Mouse (Mus musculus): ENCODE measurements around the gene Slc25a39. TPM values are rescaled to one million over a fixed set of nuclear protein-coding genes. Genes with fewer than 3 reads are reported as not detected.

Slc25a39 gene
- polyA plus RNA-seq, 1 experiment from 2014 or later: 131 TPM

DNA sequence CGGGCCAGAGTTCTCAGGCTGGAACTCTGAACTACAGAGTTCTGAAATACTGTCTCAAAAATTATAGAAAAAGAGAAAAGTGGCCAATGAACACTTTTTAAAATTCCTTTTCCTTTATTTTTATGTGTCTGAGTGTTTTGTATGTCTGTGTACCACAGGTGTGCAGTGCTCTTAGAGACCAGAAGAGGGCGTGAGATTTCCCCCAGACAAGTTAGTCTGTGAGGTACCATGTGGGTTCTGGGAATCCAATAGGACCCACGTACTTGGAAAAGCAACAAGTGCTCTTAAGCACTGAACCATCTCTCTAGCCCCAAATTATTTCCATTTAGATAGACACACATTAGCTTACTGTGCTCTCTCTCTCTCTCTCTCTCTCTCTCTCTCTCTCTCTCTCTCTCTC is 33.7 kb upstream of the Slc25a39 start:
- Histone ChIP-seq H3K36me3 (ENCODE audit: inconsistent target) (peaks cover 2% of the 10 kb centered on the region), H3K4me3 (ENCODE audit: inconsistent target) (no peak overlapping the region), H3K79me2 (ENCODE audit: inconsistent target) (no peaks in the 10 kb centered on the region), H3K27ac (no peak overlapping the region)
- 89% methylated on average over 3 of the region's 3 CpGs for WGBS (ENCODE audit: missing documents)

DNA sequence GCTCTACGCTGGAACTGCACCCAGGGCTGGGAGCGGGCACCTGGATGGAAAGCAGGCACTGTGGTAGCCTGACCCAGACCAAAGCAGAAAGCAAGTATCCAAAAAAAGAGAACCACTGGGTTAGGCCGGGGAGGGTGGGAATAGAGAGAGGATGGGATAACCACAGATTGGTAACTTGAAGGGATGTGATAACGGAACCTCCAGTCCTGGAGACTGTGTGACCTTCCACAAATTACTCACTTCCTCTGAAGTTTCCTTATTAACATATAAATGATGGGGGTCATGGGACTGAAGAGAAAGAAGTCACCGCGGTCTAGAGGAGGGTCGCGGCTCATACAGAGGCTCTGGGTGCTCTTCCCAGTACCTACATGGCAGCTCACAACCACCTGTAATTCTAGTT is 32.5 kb upstream of the Slc25a39 start:
- Histone ChIP-seq H3K27ac (no peak overlapping the region), H3K4me3 (ENCODE audit: inconsistent target) (no peak overlapping the region), H3K79me2 (ENCODE audit: inconsistent target) (peaks cover 2% of the 10 kb centered on the region; the same call in 1 of the 2 replicates), H3K36me3 (ENCODE audit: inconsistent target) (peaks cover 14% of the 10 kb centered on the region)
- WGBS (ENCODE audit: missing documents): 76% methylated on average over 7 of the region's 8 CpGs

- Histone ChIP-seq H3K27ac (no peak overlapping the region), H3K4me3 (ENCODE audit: inconsistent target) (no peak overlapping the region), H3K79me2 (ENCODE audit: inconsistent target) (peaks cover 11% of the 10 kb centered on the region), H3K36me3 (ENCODE audit: inconsistent target) (peaks cover 21% of the 10 kb centered on the region)
- 90% methylated on average over 13 of the region's 14 CpGs for WGBS (ENCODE audit: missing documents)
Measured at GRCm38 (mm10) chr11:102439093-102440082, 31.6 kb upstream of the Slc25a39 start.

DNA sequence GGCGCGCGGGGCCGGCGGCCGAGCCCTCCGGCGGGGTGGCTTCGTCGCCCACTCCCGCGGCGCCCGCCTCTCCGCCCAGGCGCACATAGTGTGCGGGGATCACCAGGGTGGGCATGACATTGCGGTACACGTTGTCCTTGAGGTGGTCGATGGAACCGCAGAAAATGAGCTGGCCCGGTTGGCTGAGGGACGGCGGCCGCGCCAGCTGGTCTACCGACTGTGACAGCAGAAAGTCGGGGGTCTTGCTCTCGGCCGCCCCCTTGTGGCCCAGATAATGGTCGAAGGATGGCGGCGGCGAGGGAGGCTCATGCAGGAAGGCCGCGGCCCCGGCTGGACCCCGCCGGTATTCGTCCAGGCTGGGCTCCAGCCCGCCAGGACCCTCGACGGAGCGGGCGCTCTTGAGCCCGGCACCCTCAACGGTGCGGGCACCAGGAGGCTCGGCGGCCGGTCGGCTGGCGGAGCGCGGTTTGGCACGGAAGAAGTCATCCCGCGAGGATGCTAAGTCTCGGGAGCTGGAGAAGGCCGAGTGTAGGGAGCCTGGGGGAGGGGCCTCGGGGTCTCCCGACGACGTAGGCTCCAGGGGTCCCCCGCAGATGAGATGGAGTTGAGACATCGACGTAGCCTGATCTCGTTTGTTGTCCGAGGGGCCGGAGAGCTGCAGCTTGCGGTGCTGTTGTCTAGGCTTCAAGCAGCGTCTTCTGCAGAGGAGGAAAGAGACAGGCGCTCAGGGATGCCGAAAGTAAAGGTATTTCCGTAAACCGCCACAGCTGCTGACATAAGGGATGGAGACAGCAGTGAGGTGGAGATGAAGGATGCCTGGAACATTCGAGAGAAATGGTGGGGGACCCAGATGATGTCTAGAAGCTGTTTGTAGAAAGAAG is 30.7 kb upstream of the Slc25a39 start:
- H3K36me3 ChIP-seq (ENCODE audit: inconsistent target): peaks cover 31% of the 10 kb centered on the region
- 38% methylated on average over 77 of the region's 77 CpGs for WGBS (ENCODE audit: missing documents)
- peaks cover 20% of the 10 kb centered on the region for H3K79me2 ChIP-seq (ENCODE audit: inconsistent target)
- no peak overlapping the region for H3K4me3 ChIP-seq (ENCODE audit: inconsistent target)
- no peak overlapping the region for H3K27ac ChIP-seq

DNA sequence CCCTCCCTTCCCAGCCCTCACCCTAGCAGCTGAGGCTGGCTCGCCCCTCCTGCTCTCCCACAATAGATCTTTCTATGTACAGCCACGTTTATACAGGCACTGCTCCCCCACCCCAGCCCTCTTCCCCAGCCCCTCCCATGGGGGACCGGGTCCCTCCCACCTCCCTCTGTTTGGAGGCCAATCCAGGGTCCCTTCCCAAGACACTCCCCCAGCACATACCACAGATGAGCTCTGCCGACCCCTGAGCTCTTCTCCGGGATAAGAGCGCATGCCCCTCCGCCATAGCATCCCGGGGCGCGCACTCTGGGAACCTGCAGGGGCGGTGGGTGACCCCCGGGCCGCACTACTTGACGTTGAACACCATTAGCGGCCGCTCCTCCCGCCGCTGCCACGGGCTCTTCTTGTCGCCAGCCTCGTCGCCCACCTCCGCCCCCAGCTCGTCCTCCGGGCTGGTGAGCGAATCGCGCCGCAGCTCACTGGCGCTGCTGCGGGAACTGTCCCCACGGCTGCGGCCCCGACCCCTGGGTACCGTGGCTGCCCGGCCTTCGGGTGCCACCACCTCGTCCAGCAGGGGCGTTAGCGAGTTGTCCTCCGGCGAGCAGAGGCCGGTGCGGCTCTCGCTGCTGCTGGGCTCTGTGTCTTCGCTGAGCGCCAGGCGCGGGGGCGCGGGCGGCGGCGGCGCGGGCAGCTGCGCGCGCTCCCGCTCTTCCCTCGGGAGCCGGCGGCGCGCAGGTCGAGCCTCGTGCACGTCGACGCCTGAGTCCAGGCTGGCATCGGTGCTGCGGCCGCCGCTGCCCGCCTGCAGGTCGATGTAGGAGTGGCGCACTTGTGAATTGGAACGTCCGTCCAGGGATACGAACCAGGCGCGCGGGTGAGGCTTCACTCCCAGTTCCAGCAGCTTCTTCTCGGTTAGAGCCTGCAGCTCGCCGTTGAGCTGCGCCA is 29.6 kb upstream of the Slc25a39 start:
- Histone ChIP-seq H3K36me3 (ENCODE audit: inconsistent target) (peaks cover 37% of the 10 kb centered on the region), H3K79me2 (ENCODE audit: inconsistent target) (peaks cover 31% of the 10 kb centered on the region), H3K4me3 (ENCODE audit: inconsistent target) (no peak overlapping the region), H3K27ac (no peak overlapping the region)
- WGBS (ENCODE audit: missing documents): 41% methylated on average over 80 of the region's 87 CpGs

- Histone ChIP-seq H3K27ac (no peak overlapping the region), H3K36me3 (ENCODE audit: inconsistent target) (peaks cover 37% of the 10 kb centered on the region), H3K4me3 (ENCODE audit: inconsistent target) (no peak overlapping the region), H3K79me2 (ENCODE audit: inconsistent target) (peaks cover 40% of the 10 kb centered on the region)
- WGBS (ENCODE audit: missing documents): 80% methylated on average over 10 of the region's 10 CpGs
Measured at GRCm38 (mm10) chr11:102436471-102436790, 28.7 kb upstream of the Slc25a39 start.

DNA sequence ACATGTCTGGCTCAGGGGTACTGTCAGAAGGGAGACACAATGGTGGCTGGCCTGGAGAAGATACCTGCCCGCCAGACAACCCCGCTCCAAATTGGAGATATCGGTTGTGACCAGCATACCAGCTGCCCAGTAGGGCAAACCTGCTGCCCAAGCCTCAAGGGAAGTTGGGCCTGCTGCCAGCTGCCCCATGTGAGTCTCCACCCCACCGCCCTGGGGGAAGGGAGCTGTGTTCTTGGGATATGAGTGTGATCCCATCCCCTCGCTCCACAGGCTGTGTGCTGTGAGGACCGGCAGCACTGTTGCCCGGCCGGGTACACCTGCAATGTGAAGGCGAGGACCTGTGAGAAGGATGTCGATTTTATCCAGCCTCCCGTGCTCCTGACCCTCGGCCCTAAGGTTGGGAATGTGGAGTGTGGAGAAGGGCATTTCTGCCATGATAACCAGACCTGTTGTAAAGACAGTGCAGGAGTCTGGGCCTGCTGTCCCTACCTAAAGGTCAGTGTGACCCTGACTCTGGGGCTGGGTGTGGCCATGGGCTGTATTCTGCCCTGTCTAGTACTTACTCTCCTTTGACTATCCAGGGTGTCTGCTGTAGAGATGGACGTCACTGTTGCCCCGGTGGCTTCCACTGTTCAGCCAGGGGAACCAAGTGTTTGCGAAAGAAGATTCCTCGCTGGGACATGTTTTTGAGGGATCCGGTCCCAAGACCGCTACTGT is 28.2 kb upstream of the Slc25a39 start:
- Histone ChIP-seq H3K27ac (no peak overlapping the region), H3K4me3 (ENCODE audit: inconsistent target) (no peak overlapping the region), H3K36me3 (ENCODE audit: inconsistent target) (peaks cover 37% of the 10 kb centered on the region), H3K79me2 (ENCODE audit: inconsistent target) (peaks cover 45% of the 10 kb centered on the region)
- WGBS (ENCODE audit: missing documents): 93% methylated on average over 18 of the region's 18 CpGs

DNA sequence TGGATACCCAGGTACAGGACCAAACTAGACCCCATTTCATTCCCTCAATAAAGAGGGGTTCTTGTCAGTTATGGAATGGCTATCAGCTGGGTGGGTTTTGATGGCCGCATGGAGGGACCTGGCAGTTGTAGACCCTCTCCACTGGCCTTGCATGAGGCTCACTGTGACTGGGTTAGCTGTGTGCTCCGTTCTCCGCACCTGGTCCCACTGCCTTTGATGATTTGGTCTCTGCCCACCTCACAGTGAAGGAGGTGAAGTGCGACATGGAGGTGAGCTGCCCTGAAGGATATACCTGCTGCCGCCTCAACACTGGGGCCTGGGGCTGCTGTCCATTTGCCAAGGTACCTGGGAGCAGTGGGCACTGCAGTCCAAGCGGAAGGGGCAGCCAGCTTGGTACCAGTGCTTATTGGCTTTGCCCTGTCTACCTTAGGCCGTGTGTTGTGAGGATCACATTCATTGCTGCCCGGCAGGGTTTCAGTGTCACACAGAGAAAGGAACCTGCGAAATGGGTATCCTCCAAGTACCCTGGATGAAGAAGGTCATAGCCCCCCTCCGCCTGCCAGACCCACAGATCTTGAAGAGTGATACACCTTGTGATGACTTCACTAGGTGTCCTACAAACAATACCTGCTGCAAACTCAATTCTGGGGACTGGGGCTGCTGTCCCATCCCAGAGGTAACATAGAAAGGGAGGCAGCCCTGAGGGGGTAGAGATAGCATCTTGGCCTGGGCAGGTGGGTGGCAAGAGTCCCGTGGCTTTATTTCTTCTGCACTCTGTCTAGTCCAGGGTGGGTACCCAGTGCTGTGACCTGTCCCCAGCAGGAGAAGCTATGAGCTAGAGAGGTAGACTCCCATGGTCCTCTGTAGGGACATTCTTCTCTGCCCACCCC is 27.3 kb upstream of the Slc25a39 start:
- 94% methylated on average over 11 of the region's 11 CpGs for WGBS (ENCODE audit: missing documents)

GRCm38 (mm10) chr11:102434406-102434805 is 26.7 kb upstream of the Slc25a39 start:
- H3K4me3 ChIP-seq (ENCODE audit: inconsistent target): no peak overlapping the region

More for the DNA sequence above, 27.3 kb upstream of the Slc25a39 start:
- Histone ChIP-seq H3K36me3 (ENCODE audit: inconsistent target) (peaks cover 37% of the 10 kb centered on the region), H3K27ac (no peak overlapping the region), H3K4me3 (ENCODE audit: inconsistent target) (no peak overlapping the region), H3K79me2 (ENCODE audit: inconsistent target) (peaks cover 52% of the 10 kb centered on the region)

GRCm38 (mm10) chr11:102433866-102434265 is 26.1 kb upstream of the Slc25a39 start:
- Histone ChIP-seq H3K4me3 (ENCODE audit: inconsistent target) (peak overlapping the region; percentile 97; the same call in 1 of the 2 replicates), H3K79me2 (ENCODE audit: inconsistent target) (peaks cover 61% of the 10 kb centered on the region), H3K27ac (peak overlapping the region; percentile 99), H3K36me3 (ENCODE audit: inconsistent target) (peaks cover 37% of the 10 kb centered on the region)
- 94% methylated on average over 5 of the region's 7 CpGs for WGBS (ENCODE audit: missing documents)

More at GRCm38 (mm10) chr11:102434406-102434805, 26.7 kb upstream of the Slc25a39 start:
- Histone ChIP-seq H3K36me3 (ENCODE audit: inconsistent target) (peaks cover 37% of the 10 kb centered on the region), H3K79me2 (ENCODE audit: inconsistent target) (peaks cover 59% of the 10 kb centered on the region), H3K27ac (no peak overlapping the region)
- 24% methylated on average over 7 of the region's 7 CpGs for WGBS (ENCODE audit: missing documents)

DNA sequence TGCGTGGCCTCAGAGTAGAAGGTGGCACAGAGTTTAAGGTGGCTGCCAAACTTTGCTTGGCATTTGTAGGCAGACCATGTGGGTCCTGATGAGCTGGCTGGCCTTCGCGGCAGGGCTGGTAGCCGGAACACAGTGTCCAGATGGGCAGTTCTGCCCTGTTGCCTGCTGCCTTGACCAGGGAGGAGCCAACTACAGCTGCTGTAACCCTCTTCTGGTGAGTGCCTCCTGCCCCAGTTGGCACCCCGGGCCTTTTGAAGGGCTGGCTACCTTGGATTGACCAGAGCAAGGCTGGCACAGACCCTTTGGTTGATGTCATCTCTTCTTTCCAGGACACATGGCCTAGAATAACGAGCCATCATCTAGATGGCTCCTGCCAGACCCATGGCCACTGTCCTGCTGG is 25.1 kb upstream of the Slc25a39 start:
- Histone ChIP-seq H3K36me3 (ENCODE audit: inconsistent target) (peaks cover 37% of the 10 kb centered on the region), H3K4me3 (ENCODE audit: inconsistent target) (peak overlapping the region; percentile 97), H3K27ac (peak overlapping the region; percentile 99), H3K79me2 (ENCODE audit: inconsistent target) (peaks cover 69% of the 10 kb centered on the region)
- WGBS (ENCODE audit: missing documents): 58% methylated on average over 6 of the region's 6 CpGs

DNA sequence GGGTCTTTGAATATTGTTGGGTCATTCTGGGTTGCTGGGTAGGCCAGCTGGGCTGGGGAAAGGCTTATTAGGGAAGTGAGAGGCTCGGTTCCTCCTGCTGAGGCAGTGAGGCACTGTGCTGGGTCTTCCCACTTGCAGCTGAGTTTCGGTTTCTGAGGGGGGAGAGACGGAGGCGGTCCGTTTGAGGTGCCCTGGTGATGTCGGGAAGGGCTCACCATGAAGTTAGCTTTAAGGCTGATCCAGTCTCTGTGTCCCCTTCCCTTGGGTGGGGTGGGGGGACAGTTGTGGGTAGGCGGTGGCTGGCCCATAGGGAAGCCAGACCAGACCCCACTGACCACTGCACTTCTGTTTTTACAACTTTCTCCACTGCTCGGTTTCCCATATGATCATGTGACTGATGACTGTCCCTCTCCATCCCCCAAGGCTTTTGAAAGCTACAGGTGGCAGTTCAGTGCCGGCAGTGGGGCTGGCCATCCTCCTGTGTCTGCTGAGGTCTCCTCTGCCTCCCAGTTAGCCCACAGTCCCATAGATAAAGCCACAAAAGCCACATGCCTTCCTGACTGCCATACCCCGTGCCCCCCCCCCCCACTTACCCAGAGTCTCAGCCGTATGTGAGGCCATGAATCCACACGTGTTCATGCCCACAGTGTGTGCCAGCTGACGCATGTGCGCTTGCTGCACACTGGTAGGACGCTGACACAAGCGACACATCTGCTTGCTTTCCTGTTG is 24.5 kb upstream of the Slc25a39 start:
- peak overlapping the region; percentile 97 for H3K4me3 ChIP-seq (ENCODE audit: inconsistent target)
- peaks cover 75% of the 10 kb centered on the region for H3K79me2 ChIP-seq (ENCODE audit: inconsistent target)
- under 1% methylated on average over 13 of the region's 16 CpGs for WGBS (ENCODE audit: missing documents)
- H3K36me3 ChIP-seq (ENCODE audit: inconsistent target): peaks cover 38% of the 10 kb centered on the region
- peak overlapping the region; percentile 99 for H3K27ac ChIP-seq

Data from macrophage (primary cell).